Mouse (Mus musculus) heart, postnatal 0 days (tissue): ENCODE results near the gene Foxm1. TPM values are rescaled to one million over a fixed set of nuclear protein-coding genes. Genes with fewer than 3 reads are reported as not detected.

Experiments used
- ATAC-seq: fragments of 200-750 bp; cut with Nextera tagmentation; 2 replicates; pipeline ENCODE4 v1.8.0; 2017; ENCODE audit warnings: low read depth, moderate number of reproducible peaks, moderate library complexity; ENCODE audit not compliant: insufficient read depth
- DNase-seq: peaks from one replicate; pipeline ENCODE4 v3.0.0-alpha.2; 2016; ENCODE audit warnings: low spot score
- H3K27ac ChIP-seq: fragments of 300-500 bp; sonication (generic); 2 replicates; pipeline ENCODE4 v1.5.1; 2014; ENCODE audit warnings: low read depth, mild to moderate bottlenecking
- H3K27me3 ChIP-seq: fragments of 300-500 bp; sonication (generic); 2 replicates; pipeline ENCODE4 v1.6.1; 2014; ENCODE audit warnings: low read length, mixed read lengths; ENCODE audit not compliant: control insufficient read depth, insufficient read depth
- H3K36me3 ChIP-seq: fragments of 300-500 bp; sonication (generic); replicated peaks from 2 replicates; pipeline ENCODE4 v1.6.1; 2014; ENCODE audit warnings: low read length, mixed read lengths; ENCODE audit not compliant: control insufficient read depth, insufficient read depth
- H3K4me1 ChIP-seq: fragments of 300-500 bp; sonication (generic); 2 replicates; pipeline ENCODE4 v1.6.1; 2014; ENCODE audit warnings: antibody characterized with exemption; ENCODE audit not compliant: control insufficient read depth, insufficient read depth
- H3K4me2 ChIP-seq: fragments of 300-500 bp; sonication (generic); 2 replicates; pipeline ENCODE4 v1.6.1; 2014; ENCODE audit warnings: low read depth, mild to moderate bottlenecking, low read length, moderate library complexity
- H3K4me3 ChIP-seq: fragments of 300-500 bp; sonication (generic); 2 replicates; pipeline ENCODE4 v1.5.1; 2014; ENCODE audit warnings: low read depth, low read length
- H3K9ac ChIP-seq: fragments of 300-500 bp; sonication (generic); replicated peaks from 2 replicates; pipeline ENCODE4 v1.6.1; 2014; ENCODE audit warnings: low read depth, low read length, mixed read lengths
- H3K9me3 ChIP-seq: fragments of 300-500 bp; sonication (generic); replicated peaks from 2 replicates; pipeline ENCODE4 v1.6.1; 2016; ENCODE audit warnings: low read length; ENCODE audit not compliant: control insufficient read depth
- CTCF ChIP-seq: IDR thresholded peaks from 2 replicates; pipeline ENCODE4 v1.5.1; 2016; ENCODE audit warnings: antibody characterized with exemption, control low read depth, low read depth
- EP300 ChIP-seq: IDR thresholded peaks from 2 replicates; pipeline ENCODE4 v1.6.1; 2016; ENCODE audit warnings: antibody characterized with exemption, low read depth
- WGBS: fragments of 180-500 bp; shearing (Covaris S2); extraction: QIAGEN DNeasy Blood & Tissue Kit; methylation state at CpG from one replicate; pipeline ENCODE4 v1.1.7; 2014; 5-methylcytosine and 5-hydroxymethylcytosine counted together
- polyA plus RNA-seq: library from polyadenylated mRNA; unstranded; fragments of >200 nt; fragmentation: Nextera tagmentation; extraction: Ambion mirVana; gene quantifications from 2 replicates; pipeline ENCODE4 v1.2.1, GENCODE M21; 2015
- total RNA-seq: library from RNA; depleted of rRNA; stranded (reverse); fragments of >200 nt; gene quantifications from 2 replicates; pipeline ENCODE4 v1.2.3, GENCODE M21; 2014; ENCODE audit warnings: low replicate concordance

Gene Foxm1
- total and polyA plus RNA-seq, 2 experiments from 2014 or later = 4.8 to 19.0 TPM

- 41% methylated on average over 5 of the region's 5 CpGs for WGBS
- peaks cover 23% of the 10 kb centered on the region for H3K36me3 ChIP-seq
- H3K9ac ChIP-seq = no peak overlapping the region
- no peaks in the 10 kb centered on the region for H3K9me3 ChIP-seq
- H3K27ac ChIP-seq = no peak overlapping the region
- no peaks in the 10 kb centered on the region for H3K27me3 ChIP-seq
- no peak overlapping the region for H3K4me2 ChIP-seq
- DNase-seq (no peak), ATAC-seq (no peak)
- no peak overlapping the region for H3K4me3 ChIP-seq
- H3K4me1 ChIP-seq = 0 out of 2 replicates have a peak, but pooled peaks cover 4% of the 10 kb centered on the region
- no peak for TF ChIP-seq EP300
- TF ChIP-seq CTCF = no peak
Measured at GRCm38 (mm10) chr6:128404708-128405107, 41.9 kb downstream of the Foxm1 start.

GRCm38 (mm10) chr6:128408544-128409125 lies 45.9 kb downstream of the Foxm1 start:
- no peak overlapping the region for H3K9ac ChIP-seq
- H3K4me2 ChIP-seq = no peak overlapping the region
- no peaks in the 10 kb centered on the region for H3K27me3 ChIP-seq
- no peak for DNase-seq
- no peak overlapping the region for H3K4me3 ChIP-seq
- H3K27ac ChIP-seq = no peak overlapping the region
- H3K36me3 ChIP-seq = peaks cover 57% of the 10 kb centered on the region
- no peaks in the 10 kb centered on the region for H3K4me1 ChIP-seq
- H3K9me3 ChIP-seq = no peaks in the 10 kb centered on the region
- no peak for TF ChIP-seq CTCF
- TF ChIP-seq EP300 = no peak
- 85% methylated on average over 7 of the region's 7 CpGs for WGBS
- ATAC-seq = no peak

- H3K27me3 ChIP-seq = no peaks in the 10 kb centered on the region
- WGBS = 95% methylated on average over 13 of the region's 13 CpGs
- peaks cover 57% of the 10 kb centered on the region for H3K36me3 ChIP-seq
- H3K27ac ChIP-seq = no peak overlapping the region
- no peaks in the 10 kb centered on the region for H3K4me1 ChIP-seq
- H3K9ac ChIP-seq = no peak overlapping the region
- TF ChIP-seq EP300 = no peak
- no peak overlapping the region for H3K4me2 ChIP-seq
- no peak overlapping the region for H3K4me3 ChIP-seq
- ATAC-seq = no peak
- H3K9me3 ChIP-seq = no peaks in the 10 kb centered on the region
- no peak for DNase-seq
Measured at GRCm38 (mm10) chr6:128410305-128410704, 47.5 kb downstream of the Foxm1 start.

- Histone ChIP-seq H3K4me1 (no peaks in the 10 kb centered on the region), H3K27me3 (no peaks in the 10 kb centered on the region), H3K36me3 (peaks cover 62% of the 10 kb centered on the region), H3K4me2 (no peak overlapping the region), H3K9me3 (no peaks in the 10 kb centered on the region), H3K27ac (no peak overlapping the region), H3K4me3 (no peak overlapping the region), H3K9ac (no peak overlapping the region)
- WGBS = 18% methylated on average over 3 of the region's 3 CpGs
- peak; percentile 60 for DNase-seq
- TF ChIP-seq EP300 (no peak), CTCF (peak; percentile 92)
- peak; percentile 31; the same call in 1 of the 2 replicates for ATAC-seq
Measured at GRCm38 (mm10) chr6:128411115-128411514, 48.3 kb downstream of the Foxm1 start.

GRCm38 (mm10) chr6:128416169-128416568 lies 53.4 kb downstream of the Foxm1 start:
- no peak for ATAC-seq
- Histone ChIP-seq H3K27ac (no peak overlapping the region), H3K4me2 (no peak overlapping the region), H3K4me1 (no peaks in the 10 kb centered on the region), H3K9me3 (no peaks in the 10 kb centered on the region), H3K36me3 (peaks cover 28% of the 10 kb centered on the region), H3K27me3 (no peaks in the 10 kb centered on the region), H3K4me3 (no peak overlapping the region), H3K9ac (no peak overlapping the region)
- TF ChIP-seq EP300 (no peak), CTCF (no peak)
- DNase-seq = no peak
- 83% methylated on average over 5 of the region's 5 CpGs for WGBS

- no peak for ATAC-seq
Measured at GRCm38 (mm10) chr6:128418076-128418475, 55.3 kb downstream of the Foxm1 start.

More at GRCm38 (mm10) chr6:128418076-128418475, 55.3 kb downstream of the Foxm1 start:
- WGBS = 91% methylated on average over 1 of the region's 1 CpGs
- H3K4me3 ChIP-seq = no peak overlapping the region
- no peak for DNase-seq
- no peaks in the 10 kb centered on the region for H3K27me3 ChIP-seq
- H3K27ac ChIP-seq = no peak overlapping the region
- peaks cover 9% of the 10 kb centered on the region for H3K36me3 ChIP-seq
- TF ChIP-seq CTCF (no peak), EP300 (no peak)
- no peak overlapping the region for H3K4me2 ChIP-seq
- H3K9ac ChIP-seq = no peak overlapping the region
- no peaks in the 10 kb centered on the region for H3K4me1 ChIP-seq
- H3K9me3 ChIP-seq = no peaks in the 10 kb centered on the region
